Mouse (Mus musculus): ENCODE measurements around the gene Cep164. TPM values are rescaled to one million over a fixed set of nuclear protein-coding genes. Genes with fewer than 3 reads are reported as not detected.
"Not testable (repeated sequence)": the region's sequence is repeated elsewhere in the genome, so short reads cannot be mapped to it uniquely, and the experiment has no call there.

The Cep164 gene
- polyA plus RNA-seq, 1 experiment from 2014 or later, result 11.5 TPM

- Histone ChIP-seq H3K4me2 (replicated peaks) (no peak overlapping the region), H3K4me3 (replicated peaks; ENCODE audit: low read length) (no peak overlapping the region), H3K36me3 (replicated peaks; ENCODE audit: control insufficient read depth, insufficient read depth) (peaks cover 45% of the 10 kb centered on the region), H3K27ac (no peak overlapping the region), H3K9ac (no peak overlapping the region), H3K9me3 (ENCODE audit: control insufficient read depth, low read length) (no peaks in the 10 kb centered on the region), H3K27me3 (ENCODE audit: control insufficient read depth, insufficient read depth, low read length) (no peaks in the 10 kb centered on the region), H3K4me1 (replicated peaks; ENCODE audit: control insufficient read depth, insufficient read depth, low read length) (peaks cover 6% of the 10 kb centered on the region)
- DNase-seq (ENCODE audit: low spot score) (no peak), ATAC-seq (ENCODE audit: low FRiP score) (no peak)
- WGBS, result 69% methylated on average over 6 of the region's 6 CpGs
Observed at GRCm38 (mm10) chr9:45779201-45779600, 49.3 kb downstream of the Cep164 start.

- peaks cover 66% of the 10 kb centered on the region for H3K36me3 ChIP-seq (replicated peaks; ENCODE audit: control insufficient read depth, insufficient read depth)
Observed at GRCm38 (mm10) chr9:45776176-45776575, 52.3 kb downstream of the Cep164 start.

DNA sequence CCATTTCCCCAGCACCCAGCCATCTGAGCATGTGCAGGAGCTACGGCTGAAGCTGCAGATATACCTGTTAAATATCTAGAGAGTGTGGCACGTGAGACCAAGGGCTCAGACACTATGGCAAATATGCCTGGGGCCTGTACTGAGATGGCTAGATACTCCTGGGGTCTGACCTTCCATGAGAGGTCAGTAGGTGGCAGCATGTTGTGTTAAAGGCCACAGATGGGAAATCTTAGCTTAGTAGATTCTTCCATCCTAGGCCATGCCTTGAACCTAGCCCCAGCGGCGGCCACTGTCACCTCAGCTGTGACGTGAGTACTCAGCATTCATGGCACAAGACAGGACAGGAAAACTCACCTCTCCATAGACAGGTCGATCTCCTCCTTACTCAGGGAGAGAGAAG lies 54.4 kb downstream of the Cep164 start:
- Histone ChIP-seq H3K9me3 (ENCODE audit: control insufficient read depth, low read length) (no peaks in the 10 kb centered on the region), H3K9ac (no peak overlapping the region), H3K36me3 (replicated peaks; ENCODE audit: control insufficient read depth, insufficient read depth) (peaks cover 74% of the 10 kb centered on the region), H3K4me2 (replicated peaks) (no peak overlapping the region), H3K27me3 (ENCODE audit: control insufficient read depth, insufficient read depth, low read length) (no peaks in the 10 kb centered on the region), H3K27ac (no peak overlapping the region), H3K4me3 (replicated peaks; ENCODE audit: low read length) (no peak overlapping the region), H3K4me1 (replicated peaks; ENCODE audit: control insufficient read depth, insufficient read depth, low read length) (no peaks in the 10 kb centered on the region)
- ATAC-seq (ENCODE audit: low FRiP score) (no peak), DNase-seq (ENCODE audit: low spot score) (no peak)
- 88% methylated on average over 6 of the region's 6 CpGs for WGBS

More at GRCm38 (mm10) chr9:45776176-45776575, 52.3 kb downstream of the Cep164 start:
- not testable (repeated sequence) for H3K9ac ChIP-seq; H3K4me2 ChIP-seq (replicated peaks); H3K27ac ChIP-seq; H3K4me3 ChIP-seq (replicated peaks; ENCODE audit: low read length); DNase-seq (ENCODE audit: low spot score); ATAC-seq (ENCODE audit: low FRiP score); H3K9me3 ChIP-seq (ENCODE audit: control insufficient read depth, low read length); H3K27me3 ChIP-seq (ENCODE audit: control insufficient read depth, insufficient read depth, low read length); H3K4me1 ChIP-seq (replicated peaks; ENCODE audit: control insufficient read depth, insufficient read depth, low read length)
- 79% methylated on average over 3 of the region's 3 CpGs for WGBS

GRCm38 (mm10) chr9:45769596-45769995 lies 58.9 kb downstream of the Cep164 start:
- no peak overlapping the region for H3K4me3 ChIP-seq (replicated peaks; ENCODE audit: low read length)
- no peak overlapping the region for H3K9ac ChIP-seq
- ATAC-seq (ENCODE audit: low FRiP score) (no peak), DNase-seq (ENCODE audit: low spot score) (no peak)
- no peaks in the 10 kb centered on the region for H3K4me1 ChIP-seq (replicated peaks; ENCODE audit: control insufficient read depth, insufficient read depth, low read length)
- H3K27me3 ChIP-seq (ENCODE audit: control insufficient read depth, insufficient read depth, low read length), result no peaks in the 10 kb centered on the region
- no peaks in the 10 kb centered on the region for H3K9me3 ChIP-seq (ENCODE audit: control insufficient read depth, low read length)
- WGBS, result 93% methylated on average over 5 of the region's 5 CpGs
- no peak overlapping the region for H3K27ac ChIP-seq
- H3K36me3 ChIP-seq (replicated peaks; ENCODE audit: control insufficient read depth, insufficient read depth), result peaks cover 39% of the 10 kb centered on the region
- H3K4me2 ChIP-seq (replicated peaks), result no peak overlapping the region

GRCm38 (mm10) chr9:45768421-45768820 lies 60.1 kb downstream of the Cep164 start:
- 90% methylated on average over 18 of the region's 18 CpGs for WGBS
- Histone ChIP-seq H3K9me3 (ENCODE audit: control insufficient read depth, low read length) (no peaks in the 10 kb centered on the region), H3K4me1 (replicated peaks; ENCODE audit: control insufficient read depth, insufficient read depth, low read length) (no peaks in the 10 kb centered on the region), H3K27me3 (ENCODE audit: control insufficient read depth, insufficient read depth, low read length) (no peaks in the 10 kb centered on the region), H3K4me2 (replicated peaks) (no peak overlapping the region), H3K36me3 (replicated peaks; ENCODE audit: control insufficient read depth, insufficient read depth) (peaks cover 27% of the 10 kb centered on the region), H3K27ac (no peak overlapping the region), H3K9ac (no peak overlapping the region), H3K4me3 (replicated peaks; ENCODE audit: low read length) (no peak overlapping the region)
- ATAC-seq (ENCODE audit: low FRiP score) (no peak), DNase-seq (ENCODE audit: low spot score) (no peak)

DNA sequence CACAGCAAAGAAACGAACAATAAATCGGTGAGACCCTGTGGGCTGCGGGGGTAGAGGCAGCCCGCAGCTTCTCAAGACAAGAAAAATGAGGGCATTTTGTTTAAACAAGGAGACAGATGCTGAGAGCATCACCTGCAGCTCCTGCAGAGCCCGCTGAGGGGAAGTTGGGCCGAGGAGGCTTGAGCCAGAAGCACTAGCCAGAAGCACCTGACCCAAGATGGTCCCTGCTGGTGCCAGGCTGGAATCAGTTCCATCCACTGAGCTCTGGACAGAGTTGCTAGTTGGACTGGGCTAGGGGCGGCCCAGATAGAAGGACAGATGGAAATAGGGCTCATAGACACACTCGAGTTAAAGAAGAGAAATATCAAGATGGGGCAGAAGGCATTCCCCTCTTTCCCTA lies 61.3 kb downstream of the Cep164 start:
- no peaks in the 10 kb centered on the region for H3K4me1 ChIP-seq (replicated peaks; ENCODE audit: control insufficient read depth, insufficient read depth, low read length)
- ATAC-seq (ENCODE audit: low FRiP score) (no peak), DNase-seq (ENCODE audit: low spot score) (no peak)
- no peak overlapping the region for H3K4me2 ChIP-seq (replicated peaks)
- H3K36me3 ChIP-seq (replicated peaks; ENCODE audit: control insufficient read depth, insufficient read depth), result peaks cover 24% of the 10 kb centered on the region
- H3K9me3 ChIP-seq (ENCODE audit: control insufficient read depth, low read length), result no peaks in the 10 kb centered on the region
- no peaks in the 10 kb centered on the region for H3K27me3 ChIP-seq (ENCODE audit: control insufficient read depth, insufficient read depth, low read length)
- no peak overlapping the region for H3K27ac ChIP-seq
- no peak overlapping the region for H3K4me3 ChIP-seq (replicated peaks; ENCODE audit: low read length)
- no peak overlapping the region for H3K9ac ChIP-seq
- 74% methylated on average over 8 of the region's 8 CpGs for WGBS

DNA sequence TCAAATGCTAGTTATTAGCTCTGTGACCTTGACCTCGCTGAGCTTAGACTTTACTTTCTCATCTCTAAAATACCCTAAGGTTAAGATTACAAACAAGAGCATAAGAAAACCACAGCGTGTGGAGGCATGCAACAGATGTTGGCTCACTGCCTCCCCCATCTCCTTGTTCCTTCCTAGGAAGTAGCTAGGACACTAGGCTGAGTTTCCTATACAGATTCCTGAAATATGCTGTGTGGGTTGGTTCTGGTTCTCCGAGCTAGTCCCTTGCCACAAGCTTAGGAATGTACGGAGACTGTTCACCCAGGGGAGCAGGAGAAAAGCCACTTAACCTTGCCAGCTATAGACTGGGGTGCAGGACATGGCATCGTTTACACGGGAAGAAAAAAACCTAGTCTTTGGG lies 62.3 kb downstream of the Cep164 start:
- H3K9ac ChIP-seq, result no peak overlapping the region
- no peak overlapping the region for H3K4me3 ChIP-seq (replicated peaks; ENCODE audit: low read length)
- H3K9me3 ChIP-seq (ENCODE audit: control insufficient read depth, low read length), result no peaks in the 10 kb centered on the region
- no peak for DNase-seq (ENCODE audit: low spot score)
- no peak overlapping the region for H3K4me2 ChIP-seq (replicated peaks)
- H3K4me1 ChIP-seq (replicated peaks; ENCODE audit: control insufficient read depth, insufficient read depth, low read length), result no peaks in the 10 kb centered on the region
- no peak overlapping the region for H3K27ac ChIP-seq
- no peaks in the 10 kb centered on the region for H3K27me3 ChIP-seq (ENCODE audit: control insufficient read depth, insufficient read depth, low read length)
- 83% methylated on average over 6 of the region's 6 CpGs for WGBS
- H3K36me3 ChIP-seq (replicated peaks; ENCODE audit: control insufficient read depth, insufficient read depth), result peaks cover 14% of the 10 kb centered on the region
- ATAC-seq (ENCODE audit: low FRiP score), result no peak

DNA sequence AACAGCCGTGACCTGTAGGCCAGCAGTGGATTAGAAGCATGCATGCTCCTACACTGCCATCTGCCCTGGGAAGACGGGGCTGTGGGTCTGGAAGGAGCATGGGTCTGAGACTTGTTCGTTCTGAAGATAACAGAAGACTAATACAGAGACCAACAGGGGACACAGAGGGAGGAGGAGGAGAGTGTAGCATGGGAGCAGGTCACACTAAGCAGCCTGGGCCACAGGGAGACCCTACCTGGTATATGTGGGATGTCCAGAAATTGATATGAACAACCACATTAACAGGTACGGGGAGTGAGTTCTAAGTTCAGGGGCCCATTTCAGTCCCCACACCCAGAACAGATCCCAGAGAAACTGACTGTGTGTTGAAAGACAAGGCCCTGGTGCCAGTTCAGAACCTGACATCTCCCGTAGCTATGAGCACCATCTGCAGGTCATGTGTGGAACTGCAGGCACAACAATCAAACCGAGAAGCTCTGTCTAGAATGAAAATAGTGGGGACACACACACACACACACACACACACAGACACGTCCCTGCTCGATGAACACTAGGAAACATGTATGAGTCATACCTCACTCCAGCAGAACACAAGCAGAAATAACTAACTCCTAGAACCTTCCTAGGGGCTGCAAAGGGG lies 73.9 kb downstream of the Cep164 start:
- no peak for ATAC-seq (ENCODE audit: low FRiP score)
- WGBS, result 33% methylated on average over 8 of the region's 8 CpGs
- H3K27ac ChIP-seq, result no peak overlapping the region

DNA sequence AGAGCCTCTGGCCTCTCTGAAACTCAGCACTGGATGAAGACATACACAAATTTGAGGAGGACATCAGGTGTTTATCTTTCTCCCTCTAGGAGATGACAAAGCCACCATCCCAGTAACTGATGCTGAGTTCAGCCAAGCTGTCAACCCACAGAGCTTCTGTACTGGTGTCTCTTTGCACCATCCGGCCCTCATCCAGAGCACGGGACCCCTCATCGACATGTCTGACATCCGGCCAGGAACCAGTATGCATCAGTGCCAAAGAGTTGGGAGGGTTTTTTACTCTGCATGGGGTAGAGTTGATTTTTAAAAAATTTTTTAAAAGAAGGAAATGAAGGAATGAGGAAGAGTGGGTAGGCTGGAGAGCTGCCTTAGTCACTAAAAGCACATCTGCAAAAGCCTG lies 78.6 kb downstream of the Cep164 start:
- Histone ChIP-seq H3K36me3 (replicated peaks; ENCODE audit: control insufficient read depth, insufficient read depth) (peaks cover 17% of the 10 kb centered on the region; the same call in 1 of the 2 replicates), H3K4me3 (replicated peaks; ENCODE audit: low read length) (no peak overlapping the region), H3K4me1 (replicated peaks; ENCODE audit: control insufficient read depth, insufficient read depth, low read length) (no peaks in the 10 kb centered on the region), H3K27ac (no peak overlapping the region), H3K4me2 (replicated peaks) (no peak overlapping the region), H3K9me3 (ENCODE audit: control insufficient read depth, low read length) (no peaks in the 10 kb centered on the region), H3K9ac (no peak overlapping the region), H3K27me3 (ENCODE audit: control insufficient read depth, insufficient read depth, low read length) (no peaks in the 10 kb centered on the region)
- DNase-seq (ENCODE audit: low spot score) (no peak), ATAC-seq (ENCODE audit: low FRiP score) (no peak)
- 95% methylated on average over 4 of the region's 4 CpGs for WGBS

More for the DNA sequence above, 73.9 kb downstream of the Cep164 start:
- Histone ChIP-seq H3K4me1 (replicated peaks; ENCODE audit: control insufficient read depth, insufficient read depth, low read length) (no peaks in the 10 kb centered on the region), H3K4me3 (replicated peaks; ENCODE audit: low read length) (no peak overlapping the region), H3K9ac (no peak overlapping the region), H3K9me3 (ENCODE audit: control insufficient read depth, low read length) (no peaks in the 10 kb centered on the region), H3K36me3 (replicated peaks; ENCODE audit: control insufficient read depth, insufficient read depth) (peaks cover 11% of the 10 kb centered on the region; the same call in 1 of the 2 replicates), H3K4me2 (replicated peaks) (no peak overlapping the region), H3K27me3 (ENCODE audit: control insufficient read depth, insufficient read depth, low read length) (no peaks in the 10 kb centered on the region)
- DNase-seq (ENCODE audit: low spot score), result peak; percentile 89

- H3K36me3 ChIP-seq (replicated peaks; ENCODE audit: control insufficient read depth, insufficient read depth), result peaks cover 5% of the 10 kb centered on the region; the same call in 1 of the 2 replicates
- H3K4me3 ChIP-seq (replicated peaks; ENCODE audit: low read length), result no peak overlapping the region
- H3K27me3 ChIP-seq (ENCODE audit: control insufficient read depth, insufficient read depth, low read length), result no peaks in the 10 kb centered on the region
- DNase-seq (ENCODE audit: low spot score), result no peak
- H3K27ac ChIP-seq, result no peak overlapping the region
- H3K9me3 ChIP-seq (ENCODE audit: control insufficient read depth, low read length), result no peaks in the 10 kb centered on the region
- H3K4me1 ChIP-seq (replicated peaks; ENCODE audit: control insufficient read depth, insufficient read depth, low read length), result no peaks in the 10 kb centered on the region
- H3K9ac ChIP-seq, result no peak overlapping the region
- ATAC-seq (ENCODE audit: low FRiP score), result no peak
- WGBS, result 52% methylated on average over 7 of the region's 7 CpGs
- no peak overlapping the region for H3K4me2 ChIP-seq (replicated peaks)
Observed at GRCm38 (mm10) chr9:45745451-45745850, 83.0 kb downstream of the Cep164 start.

Data from hindbrain, embryonic 14.5 days (tissue).